Mouse (Mus musculus) CH12.LX (cell line): ENCODE results near the gene Tspan10. TPM values are rescaled to one million over a fixed set of nuclear protein-coding genes. Genes with fewer than 3 reads are reported as not detected.
A peak's percentile ranks its signal among the peaks of the same experiment; 100 is the strongest.

Experiments used
- DNase-seq: peaks from one replicate; pipeline ENCODE4 v3.0.0-alpha.2; 2013; ENCODE audit errors: extremely low read depth
- H3K27ac ChIP-seq: 2 replicates; pipeline ENCODE4 v1.5.1; 2012; ENCODE audit warnings: low read depth, mild to moderate bottlenecking, control low read depth, moderate library complexity; ENCODE audit not compliant: insufficient read depth
- H3K27me3 ChIP-seq: replicated peaks from 2 replicates; pipeline ENCODE3; 2012; ENCODE audit warnings: inconsistent platforms
- H3K36me3 ChIP-seq, 2 experiments: replicated peaks in 1 of 2; 2 replicates each; pipeline versions ENCODE3 to v1.6.1; 2012; ENCODE audit warnings: inconsistent platforms in 1 of 2, low read length in 1 of 2, mild to moderate bottlenecking in 1 of 2, mixed read lengths in 1 of 2, moderate library complexity in 1 of 2; ENCODE audit not compliant: control insufficient read depth in 1 of 2, insufficient read depth in 1 of 2
- H3K4me1 ChIP-seq, 2 experiments: 2 replicates each; pipeline ENCODE4 v1.6.1; 2012; ENCODE audit warnings: inconsistent platforms in 1 of 2, moderate library complexity in 1 of 2; ENCODE audit not compliant: insufficient read depth in 2 of 2, control insufficient read depth in 1 of 2
- H3K4me2 ChIP-seq: 2 replicates; pipeline ENCODE4 v1.6.1; 2012; ENCODE audit warnings: low read depth, mild to moderate bottlenecking, control low read depth; ENCODE audit not compliant: poor library complexity, insufficient read depth, severe bottlenecking
- H3K4me3 ChIP-seq, 3 experiments: fragments of 150-350 bp in 1 of 3; sonication (generic) in 1 of 3; replicated peaks in 1 of 3; 2 replicates each; pipeline versions ENCODE3 to v1.5.1; 2011 to 2012; ENCODE audit warnings: low read depth in 2 of 3, low read length in 2 of 3, mild to moderate bottlenecking in 2 of 3, moderate library complexity in 2 of 3, control low read depth in 1 of 3, improper control_type of control experiment in 1 of 3, inconsistent platforms in 1 of 3, mixed read lengths in 1 of 3; ENCODE audit not compliant: poor library complexity in 1 of 3
- H3K79me2 ChIP-seq: replicated peaks from 2 replicates; pipeline ENCODE4 v1.6.1; 2012; ENCODE audit warnings: mild to moderate bottlenecking, moderate library complexity; ENCODE audit not compliant: control insufficient read depth, poor library complexity, insufficient read depth, severe bottlenecking; ENCODE audit errors: extremely low read depth
- H3K9ac ChIP-seq: 2 replicates; pipeline ENCODE4 v1.6.1; 2012; ENCODE audit warnings: low read depth, mild to moderate bottlenecking, control low read depth, moderate library complexity; ENCODE audit not compliant: insufficient read depth
- H3K9me3 ChIP-seq: replicated peaks from 2 replicates; pipeline ENCODE3; 2012; ENCODE audit warnings: low read length, inconsistent platforms, mixed read lengths
- BHLHE40 ChIP-seq: IDR thresholded peaks from 2 replicates; pipeline ENCODE4 v1.6.1; 2011; ENCODE audit warnings: mild to moderate bottlenecking, low read depth, low read length, improper control_type of control experiment
- CTCF ChIP-seq, 2 experiments: IDR thresholded peaks in 1 of 2; conservative IDR thresholded peaks in 1 of 2; 2 replicates each; pipeline ENCODE4 v1.5.1; 2011 to 2012; ENCODE audit warnings: low read depth in 2 of 2, low read length in 2 of 2, improper control_type of control experiment in 1 of 2, inconsistent platforms in 1 of 2, mild to moderate bottlenecking in 1 of 2, moderate library complexity in 1 of 2
- E2F4 ChIP-seq: IDR thresholded peaks from 2 replicates; pipeline ENCODE4 v1.6.1; 2011; ENCODE audit warnings: low read depth, low read length, improper control_type of control experiment; ENCODE audit not compliant: insufficient replicate concordance
- IRF4 ChIP-seq: IDR thresholded peaks from 2 replicates; pipeline ENCODE4 v1.6.1; 2014; ENCODE audit warnings: low read depth, mild to moderate bottlenecking, inconsistent platforms, low read length, improper control_type of control experiment
- JUN ChIP-seq: IDR thresholded peaks from 2 replicates; pipeline ENCODE4 v1.6.1; 2011; ENCODE audit warnings: low read depth, mild to moderate bottlenecking, low read length, improper control_type of control experiment, moderate library complexity; ENCODE audit not compliant: insufficient read depth
- MAFK ChIP-seq: IDR thresholded peaks from 2 replicates; pipeline ENCODE4 v1.6.1; 2011; ENCODE audit warnings: low read length, improper control_type of control experiment; ENCODE audit not compliant: insufficient replicate concordance
- MAZ ChIP-seq: IDR thresholded peaks from 2 replicates; pipeline ENCODE4 v1.6.1; 2012; ENCODE audit warnings: low read depth, mild to moderate bottlenecking, inconsistent platforms, low read length, improper control_type of control experiment, moderate library complexity
- MXI1 ChIP-seq: IDR thresholded peaks from 2 replicates; pipeline ENCODE4 v1.6.1; 2011; ENCODE audit warnings: mild to moderate bottlenecking, low read depth, low read length, improper control_type of control experiment
- NELFE ChIP-seq: IDR thresholded peaks from 2 replicates; pipeline ENCODE4 v1.6.1; 2011; ENCODE audit warnings: low read depth, low read length, improper control_type of control experiment
- NRF1 ChIP-seq: IDR thresholded peaks from 2 replicates; pipeline ENCODE4 v1.6.1; 2014; ENCODE audit warnings: low read depth, mild to moderate bottlenecking, inconsistent platforms, low read length, improper control_type of control experiment, moderate library complexity
- POLR2A ChIP-seq: IDR thresholded peaks from 2 replicates; pipeline ENCODE4 v1.6.1; 2011; ENCODE audit warnings: low read depth, mild to moderate bottlenecking, improper control_type of control experiment, low read length
- RCOR1 ChIP-seq: conservative IDR thresholded peaks from 2 replicates; pipeline ENCODE4 v1.6.1; 2012; ENCODE audit warnings: low read depth, mild to moderate bottlenecking, inconsistent platforms, low read length, improper control_type of control experiment
- SIN3A ChIP-seq: IDR thresholded peaks from 2 replicates; pipeline ENCODE4 v1.6.1; 2012; ENCODE audit warnings: low read length, improper control_type of control experiment, inconsistent platforms
- ZKSCAN1 ChIP-seq: IDR thresholded peaks from 2 replicates; pipeline ENCODE4 v1.6.1; 2012; ENCODE audit warnings: low read depth, inconsistent platforms, low read length, improper control_type of control experiment, borderline replicate concordance
- dilution Hi-C: fragments of 300-500 bp; cut with MboI; formaldehyde crosslinking; loops from 2 replicates; pipeline ENCODE4 v1.14.3; 2020; ENCODE audit warnings: low sequenced_read_pairs; ENCODE audit not compliant: extremely low pct_unique_long_range_greater_than_20kb, extremely low pct_ligation_motif_present
- in situ Hi-C: fragments of 300-500 bp; cut with MboI; formaldehyde crosslinking; loops from 3 replicates; pipeline ENCODE4 v1.14.3; 2019; ENCODE audit warnings: low sequenced_read_pairs, low pct_ligation_motif_present, low pct_unique_long_range_greater_than_20kb, mixed read lengths
- polyA plus RNA-seq: library from polyadenylated mRNA; unstranded; fragments of >175 nt; gene quantifications from 2 replicates; pipeline ENCODE4 v1.2.1, GENCODE M21; 2012; ENCODE audit warnings: low read depth; ENCODE audit not compliant: insufficient read length
- total RNA-seq, 2 experiments: library from RNA; depleted of rRNA; stranded (reverse); fragments of 300-350 nt in 1 of 2; fragments of >200 nt in 1 of 2; gene quantifications; 2 replicates each; pipeline ENCODE4 v1.2.3; 2012 to 2014

The Tspan10 gene
- total and polyA plus RNA-seq, 3 experiments = 0.08 to 0.31 (median 0.30) TPM

DNA sequence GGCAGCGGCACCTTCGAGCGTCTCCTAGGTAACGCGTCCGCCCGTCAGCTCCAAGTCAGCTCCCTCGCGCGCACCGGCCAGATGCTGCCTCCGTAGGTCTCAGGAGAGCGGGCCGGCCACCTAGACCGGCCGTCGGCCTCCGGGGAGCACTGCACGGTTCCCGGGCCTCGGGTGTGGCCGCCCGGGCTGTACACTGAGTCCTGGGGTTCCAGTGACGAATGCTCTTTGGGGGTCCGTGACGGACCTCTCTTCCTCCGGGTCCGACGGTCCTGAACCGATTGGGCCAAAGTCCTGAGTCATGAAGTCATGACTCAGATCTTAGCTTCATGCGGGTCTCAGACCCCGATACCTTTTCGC, 25.3 kb downstream of the Tspan10 start:
- TF ChIP-seq SIN3A = peak; percentile 15; the same call in 1 of the 2 replicates
- TF ChIP-seq IRF4 = no peak
- TF ChIP-seq MXI1 = peak; percentile 16; the same call in 1 of the 2 replicates
- TF ChIP-seq ZKSCAN1 = no peak
- 0 out of 2 replicates have a peak, but pooled peaks have one; percentile 59 for TF ChIP-seq RCOR1
- TF ChIP-seq JUN = no peak
- TF ChIP-seq MAZ = 0 out of 2 replicates have a peak, but pooled peaks have one; percentile 5
- DNase-seq = no peak
- H3K9me3 ChIP-seq = no peaks in the 10 kb centered on the region
- dilution Hi-C loops = no loop called here
- H3K36me3 ChIP-seq = peaks cover 49 to 76% of the 10 kb centered on the region in 2 experiments
- no peaks in the 10 kb centered on the region for H3K27me3 ChIP-seq
- H3K9ac ChIP-seq = peak overlapping the region; percentile 83
- peaks cover 28% of the 10 kb centered on the region for H3K79me2 ChIP-seq
- no peak overlapping the region; the same call in 1 of the 2 replicates for H3K27ac ChIP-seq
- in situ Hi-C loops = no loop called here
- H3K4me2 ChIP-seq = peak overlapping the region; percentile 79
- peaks cover 5 to 30% of the 10 kb centered on the region in 2 experiments; a peak in 3 of 4 replicates for H3K4me1 ChIP-seq
- H3K4me3 ChIP-seq = peak overlapping the region; percentile 81 to 97 (median 91)

DNA sequence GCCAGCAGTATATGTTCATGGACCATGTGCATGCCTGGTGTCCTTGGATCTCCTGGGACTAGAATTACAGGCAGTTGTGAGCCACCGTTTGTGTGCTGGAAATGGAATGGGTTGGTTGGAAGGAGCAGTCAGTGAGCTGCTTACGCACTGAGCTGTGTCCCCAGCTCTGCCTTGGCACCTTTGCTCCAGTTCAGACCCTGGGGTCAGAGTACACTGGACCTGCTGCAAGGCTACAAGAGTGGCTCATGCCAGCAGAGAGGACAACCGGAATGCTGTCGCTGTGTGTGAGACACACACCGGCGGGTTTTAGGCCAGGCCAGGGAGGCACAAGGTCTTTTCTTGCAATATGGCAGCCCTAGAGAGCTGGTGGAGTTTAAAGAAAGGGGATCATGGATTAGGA, 29.6 kb downstream of the Tspan10 start:
- H3K9ac ChIP-seq = no peak overlapping the region
- no peak overlapping the region for H3K4me2 ChIP-seq
- no peaks in the 10 kb centered on the region for H3K27me3 ChIP-seq
- dilution Hi-C loops = no loop called here
- H3K9me3 ChIP-seq = no peaks in the 10 kb centered on the region
- TF ChIP-seq MAFK = no peak
- no peak for TF ChIP-seq CTCF (conservative IDR thresholded peaks at IDR 0.05 in 1 of 2, IDR thresholded peaks at IDR 0.05 in 1 of 2; ENCODE audit: low read depth in 2 of 2, low read length in 2 of 2)
- no peak for TF ChIP-seq NELFE
- no peak for TF ChIP-seq BHLHE40
- no peak for TF ChIP-seq POLR2A
- TF ChIP-seq SIN3A = no peak
- no peak for TF ChIP-seq MAZ
- H3K79me2 ChIP-seq = peaks cover 14% of the 10 kb centered on the region
- in situ Hi-C loops = loop anchor here (5.0 kb wide), 1 partner anchor 35 kb away; the partner anchor contains the start of gene Nploc4
- DNase-seq = no peak
- H3K36me3 ChIP-seq = peaks cover 69 to 79% of the 10 kb centered on the region in 2 experiments
- no peak overlapping the region for H3K27ac ChIP-seq
- no peak overlapping the region for H3K4me3 ChIP-seq
- H3K4me1 ChIP-seq = peaks cover 5 to 16% of the 10 kb centered on the region in 2 experiments; a peak in 3 of 4 replicates

DNA sequence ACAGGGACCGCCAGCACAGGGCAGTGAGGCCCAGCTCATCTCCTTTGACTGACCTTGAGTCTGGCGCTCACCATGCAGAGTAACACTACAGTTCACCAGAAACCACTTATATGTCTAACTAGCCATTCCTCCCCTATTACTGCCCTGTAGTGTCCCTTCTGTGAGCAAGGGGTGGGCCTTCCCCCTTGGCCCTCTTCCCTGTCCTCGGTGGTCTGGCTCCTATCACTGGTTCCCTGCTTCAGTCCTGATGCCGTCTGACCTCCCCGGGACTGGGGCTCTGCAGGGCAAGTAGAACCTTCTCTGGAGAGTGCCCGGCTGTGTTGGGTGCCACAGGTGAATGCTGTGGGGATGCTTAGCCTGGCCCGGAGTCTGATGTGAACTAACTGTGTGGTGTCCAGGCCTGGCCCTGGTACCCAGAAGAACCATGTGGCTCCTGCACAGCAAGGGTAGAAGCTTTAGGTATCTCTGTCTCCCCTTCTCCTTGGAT, 41.0 kb downstream of the Tspan10 start:
- Histone ChIP-seq H3K4me3 (peak overlapping the region in 2 of 3 experiments; percentile 71 to 100), H3K36me3 (peaks cover 70 to 81% of the 10 kb centered on the region in 2 experiments), H3K4me1 (peaks cover 6 to 28% of the 10 kb centered on the region in 2 experiments)

More for the DNA sequence above, 41.0 kb downstream of the Tspan10 start:
- no peak overlapping the region for H3K27ac ChIP-seq
- no peak for DNase-seq
- dilution Hi-C loops (no loop called here), in situ Hi-C loops (no loop called here)
- H3K4me2 ChIP-seq = peak overlapping the region; percentile 63; the same call in 1 of the 2 replicates
- TF ChIP-seq BHLHE40 = no peak
- no peak for TF ChIP-seq E2F4
- TF ChIP-seq NRF1 = no peak
- no peak for TF ChIP-seq MAZ
- H3K9me3 ChIP-seq = no peaks in the 10 kb centered on the region
- peaks cover 26% of the 10 kb centered on the region for H3K79me2 ChIP-seq
- no peak overlapping the region; the same call in 1 of the 2 replicates for H3K9ac ChIP-seq
- no peaks in the 10 kb centered on the region for H3K27me3 ChIP-seq
